Mouse (Mus musculus): ENCODE measurements around the gene Swsap1.

Gene Swsap1

GRCm38 (mm10) chr9:21968883-21969282 lies 13.3 kb downstream of the Swsap1 start:
- no peak for DNase-seq

- no peak for DNase-seq
Measured at GRCm38 (mm10) chr9:21969304-21969703, 13.7 kb downstream of the Swsap1 start.

GRCm38 (mm10) chr9:21976626-21977175 lies 21.1 kb downstream of the Swsap1 start:
- no peak for DNase-seq

- no peak for DNase-seq
Measured at GRCm38 (mm10) chr9:21977331-21977730, 21.8 kb downstream of the Swsap1 start.

- DNase-seq: no peak
Measured at GRCm38 (mm10) chr9:21977972-21978371, 22.4 kb downstream of the Swsap1 start.

- DNase-seq: no peak
Measured at GRCm38 (mm10) chr9:21978398-21979128, 23.0 kb downstream of the Swsap1 start.

- DNase-seq: no peak
Measured at GRCm38 (mm10) chr9:21983911-21984310, 28.4 kb downstream of the Swsap1 start.

- DNase-seq: no peak
Measured at GRCm38 (mm10) chr9:21987592-21988342, 32.2 kb downstream of the Swsap1 start.

- DNase-seq: no peak
Measured at GRCm38 (mm10) chr9:21988421-21989101, 33.0 kb downstream of the Swsap1 start.

GRCm38 (mm10) chr9:21989230-21990110 lies 33.9 kb downstream of the Swsap1 start, which contains the start of gene Rgl3:
Gene Rgl3 (minus strand): TSS chr9:21989446.
- no peak for DNase-seq

GRCm38 (mm10) chr9:21992227-21992626 lies 36.7 kb downstream of the Swsap1 start:
- no peak for DNase-seq

- DNase-seq: no peak
Measured at GRCm38 (mm10) chr9:21996178-21996867, 40.8 kb downstream of the Swsap1 start.

GRCm38 (mm10) chr9:22000296-22000695 lies 44.7 kb downstream of the Swsap1 start:
- no peak for DNase-seq

GRCm38 (mm10) chr9:22001633-22002032 lies 46.1 kb downstream of the Swsap1 start:
- DNase-seq: no peak

GRCm38 (mm10) chr9:22002194-22003162 lies 46.9 kb downstream of the Swsap1 start, which contains the start of the genes Ccdc151 and Prkcsh:
Gene Ccdc151 (minus strand): TSS chr9:22002634.
Gene Prkcsh (plus strand): TSS chr9:22002806.
- peak; percentile 96 for DNase-seq

GRCm38 (mm10) chr9:22003163-22003554 lies 47.6 kb downstream of the Swsap1 start:
- DNase-seq: peak; percentile 44

GRCm38 (mm10) chr9:22004546-22004945 lies 49.0 kb downstream of the Swsap1 start:
- no peak for DNase-seq
